Mouse (Mus musculus): ENCODE measurements at regions not wholly inside any gene's neighbourhood (a gene's known extent, or its start where the extent isn't known, plus 50 kb on each side); places are given as distances from the start of the nearest gene placed in this dataset.
A peak's percentile ranks its signal among the peaks of the same experiment; 100 is the strongest.

GRCm38 (mm10) chr16:77418486-77418885, 183.4 kb downstream of the Gm11146 start:
- no peaks in the 10 kb centered on the region for H3K9me3 ChIP-seq (replicated peaks)
- no peaks in the 10 kb centered on the region for H3K27me3 ChIP-seq
- no peaks in the 10 kb centered on the region for H3K4me1 ChIP-seq (replicated peaks)
- H3K9ac ChIP-seq, result no peak overlapping the region
- DNase-seq (no peak), ATAC-seq (ENCODE audit: low read depth) (no peak)
- H3K4me3 ChIP-seq (replicated peaks), result no peak overlapping the region
- no peak overlapping the region for H3K4me2 ChIP-seq
- no peak overlapping the region for H3K27ac ChIP-seq
- no peaks in the 10 kb centered on the region for H3K36me3 ChIP-seq
- WGBS (ENCODE audit: insufficient replicate concordance), result 42% methylated on average over 1 of the region's 1 CpGs

DNA sequence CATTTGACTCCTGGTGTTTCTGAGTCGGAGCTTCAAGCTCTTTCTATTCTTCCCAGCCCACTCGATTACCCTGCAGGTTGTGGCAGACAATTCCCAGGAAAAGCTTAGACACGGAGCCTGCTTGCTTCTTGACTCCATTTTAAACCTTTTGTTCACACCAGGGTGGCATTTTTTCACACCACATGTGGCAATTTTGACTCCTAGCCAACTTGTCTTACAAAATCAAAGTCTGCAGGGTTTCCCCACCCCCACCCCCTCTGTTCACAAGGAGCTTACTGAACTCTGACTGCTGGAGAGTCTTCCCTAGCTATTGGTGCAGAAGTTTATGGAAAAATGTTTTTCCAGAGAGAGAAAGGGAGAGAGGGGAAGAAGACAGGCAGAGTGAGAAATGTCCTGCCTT, 184.1 kb downstream of the Gm11146 start:
- ATAC-seq (ENCODE audit: low read depth) (no peak), DNase-seq (no peak)
- Histone ChIP-seq H3K9me3 (replicated peaks) (no peaks in the 10 kb centered on the region), H3K27ac (no peak overlapping the region), H3K36me3 (no peaks in the 10 kb centered on the region), H3K4me1 (replicated peaks) (no peaks in the 10 kb centered on the region), H3K9ac (no peak overlapping the region), H3K4me2 (no peak overlapping the region), H3K27me3 (no peaks in the 10 kb centered on the region), H3K4me3 (replicated peaks) (no peak overlapping the region)
- WGBS (ENCODE audit: insufficient replicate concordance), result 23% methylated on average over 3 of the region's 3 CpGs

GRCm38 (mm10) chr16:77414562-77414961, 187.3 kb downstream of the Gm11146 start:
- H3K27me3 ChIP-seq, result no peaks in the 10 kb centered on the region
- H3K4me2 ChIP-seq, result no peak overlapping the region
- ATAC-seq (ENCODE audit: low read depth) (no peak), DNase-seq (no peak)
- no peak overlapping the region for H3K4me3 ChIP-seq (replicated peaks)
- no peak overlapping the region for H3K9ac ChIP-seq
- H3K27ac ChIP-seq, result no peak overlapping the region
- no peaks in the 10 kb centered on the region for H3K9me3 ChIP-seq (replicated peaks)
- no peaks in the 10 kb centered on the region for H3K36me3 ChIP-seq
- 61% methylated on average over 1 of the region's 1 CpGs for WGBS (ENCODE audit: insufficient replicate concordance)
- H3K4me1 ChIP-seq (replicated peaks), result no peaks in the 10 kb centered on the region

- Histone ChIP-seq H3K36me3 (no peaks in the 10 kb centered on the region), H3K9me3 (replicated peaks) (no peaks in the 10 kb centered on the region), H3K27ac (no peak overlapping the region), H3K9ac (no peak overlapping the region), H3K4me2 (no peak overlapping the region), H3K4me3 (replicated peaks) (no peak overlapping the region), H3K4me1 (replicated peaks) (no peaks in the 10 kb centered on the region), H3K27me3 (no peaks in the 10 kb centered on the region)
- DNase-seq (no peak), ATAC-seq (ENCODE audit: low read depth) (no peak)
- 68% methylated on average over 7 of the region's 7 CpGs for WGBS (ENCODE audit: insufficient replicate concordance)
Measured at GRCm38 (mm10) chr16:77409168-77409567, 192.7 kb downstream of the Gm11146 start.

- no peak overlapping the region for H3K4me2 ChIP-seq
- H3K9me3 ChIP-seq (replicated peaks), result no peaks in the 10 kb centered on the region
- no peaks in the 10 kb centered on the region for H3K27me3 ChIP-seq
- ATAC-seq (ENCODE audit: low read depth) (no peak), DNase-seq (no peak)
- no peaks in the 10 kb centered on the region for H3K36me3 ChIP-seq
- H3K4me3 ChIP-seq (replicated peaks), result no peak overlapping the region
- 66% methylated on average over 5 of the region's 5 CpGs for WGBS (ENCODE audit: insufficient replicate concordance)
- no peak overlapping the region for H3K9ac ChIP-seq
- no peaks in the 10 kb centered on the region for H3K4me1 ChIP-seq (replicated peaks)
- H3K27ac ChIP-seq, result no peak overlapping the region
Measured at GRCm38 (mm10) chr16:77406999-77407398, 194.9 kb downstream of the Gm11146 start.

- H3K4me1 ChIP-seq (replicated peaks), result peaks cover 2% of the 10 kb centered on the region; the same call in 1 of the 2 replicates
- no peaks in the 10 kb centered on the region for H3K36me3 ChIP-seq
- no peak overlapping the region for H3K4me3 ChIP-seq (replicated peaks)
- no peaks in the 10 kb centered on the region for H3K9me3 ChIP-seq (replicated peaks)
- no peak for DNase-seq
- no peak overlapping the region for H3K9ac ChIP-seq
- H3K27ac ChIP-seq, result no peak overlapping the region
- ATAC-seq (ENCODE audit: low read depth), result no peak
- no peaks in the 10 kb centered on the region for H3K27me3 ChIP-seq
- H3K4me2 ChIP-seq, result no peak overlapping the region
- 60% methylated on average over 6 of the region's 6 CpGs for WGBS (ENCODE audit: insufficient replicate concordance)
Measured at GRCm38 (mm10) chr16:77405859-77406258, 196.0 kb downstream of the Gm11146 start.

GRCm38 (mm10) chr16:77405181-77405818, 196.6 kb downstream of the Gm11146 start:
- no peak overlapping the region for H3K4me2 ChIP-seq
- H3K9me3 ChIP-seq (replicated peaks), result no peaks in the 10 kb centered on the region
- peaks cover 7% of the 10 kb centered on the region; the same call in 1 of the 2 replicates for H3K4me1 ChIP-seq (replicated peaks)
- no peak overlapping the region for H3K27ac ChIP-seq
- no peak for DNase-seq
- H3K4me3 ChIP-seq (replicated peaks), result no peak overlapping the region
- H3K9ac ChIP-seq, result no peak overlapping the region
- H3K36me3 ChIP-seq, result no peaks in the 10 kb centered on the region
- peak; percentile 76 for ATAC-seq (ENCODE audit: low read depth)
- WGBS (ENCODE audit: insufficient replicate concordance), result 62% methylated on average over 8 of the region's 8 CpGs
- no peaks in the 10 kb centered on the region for H3K27me3 ChIP-seq

- ATAC-seq (ENCODE audit: low read depth) (no peak), DNase-seq (no peak)
- Histone ChIP-seq H3K9ac (no peak overlapping the region), H3K4me2 (no peak overlapping the region), H3K36me3 (no peaks in the 10 kb centered on the region), H3K9me3 (replicated peaks) (no peaks in the 10 kb centered on the region), H3K4me1 (replicated peaks) (peaks cover 7% of the 10 kb centered on the region; the same call in 1 of the 2 replicates), H3K27me3 (no peaks in the 10 kb centered on the region), H3K4me3 (replicated peaks) (no peak overlapping the region), H3K27ac (no peak overlapping the region)
- WGBS (ENCODE audit: insufficient replicate concordance), result 64% methylated on average over 7 of the region's 7 CpGs
Measured at GRCm38 (mm10) chr16:77402711-77403280, 199.1 kb downstream of the Gm11146 start.

- H3K27ac ChIP-seq, result no peak overlapping the region
- DNase-seq (no peak), ATAC-seq (ENCODE audit: low read depth) (no peak)
- 51% methylated on average over 4 of the region's 4 CpGs for WGBS (ENCODE audit: insufficient replicate concordance)
- no peaks in the 10 kb centered on the region for H3K36me3 ChIP-seq
- H3K4me2 ChIP-seq, result no peak overlapping the region
- H3K4me3 ChIP-seq (replicated peaks), result no peak overlapping the region
- peaks cover 7% of the 10 kb centered on the region; the same call in 1 of the 2 replicates for H3K4me1 ChIP-seq (replicated peaks)
- no peaks in the 10 kb centered on the region for H3K9me3 ChIP-seq (replicated peaks)
- H3K9ac ChIP-seq, result no peak overlapping the region
- no peaks in the 10 kb centered on the region for H3K27me3 ChIP-seq
Measured at GRCm38 (mm10) chr16:77401185-77401943, 200.5 kb downstream of the Gm11146 start.

GRCm38 (mm10) chr16:77400276-77400891, 201.5 kb downstream of the Gm11146 start:
- 8% methylated on average over 13 of the region's 13 CpGs for WGBS (ENCODE audit: insufficient replicate concordance)
- Histone ChIP-seq H3K27me3 (no peaks in the 10 kb centered on the region), H3K9ac (no peak overlapping the region), H3K36me3 (no peaks in the 10 kb centered on the region), H3K4me3 (replicated peaks) (no peak overlapping the region; the same call in 1 of the 2 replicates), H3K4me1 (replicated peaks) (peaks cover 7% of the 10 kb centered on the region; the same call in 1 of the 2 replicates), H3K9me3 (replicated peaks) (no peaks in the 10 kb centered on the region), H3K4me2 (peak overlapping the region; percentile 34), H3K27ac (no peak overlapping the region)
- no peak for ATAC-seq (ENCODE audit: low read depth)
- no peak for DNase-seq

DNA sequence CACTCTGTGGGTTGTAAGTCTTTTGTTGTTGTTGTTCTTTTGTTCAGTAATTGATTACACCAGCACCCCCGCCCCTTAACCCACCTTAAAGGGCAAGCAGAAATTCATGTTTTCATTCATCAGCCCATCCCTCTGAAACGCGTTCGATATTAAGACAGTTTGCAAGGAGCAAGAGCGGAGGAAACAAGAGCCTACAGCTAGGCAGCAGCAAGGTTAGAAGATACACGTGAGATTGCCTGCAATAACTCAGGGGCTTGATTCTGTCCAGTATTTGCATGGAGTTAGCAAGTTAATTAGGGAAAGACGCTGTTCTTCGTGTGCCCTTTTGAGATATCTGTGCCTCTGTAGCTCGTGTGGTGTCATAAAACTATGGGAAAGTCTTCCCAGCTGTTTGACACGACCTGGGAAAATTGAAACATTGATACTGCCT, 202.0 kb downstream of the Gm11146 start:
- no peaks in the 10 kb centered on the region for H3K27me3 ChIP-seq
- H3K27ac ChIP-seq, result no peak overlapping the region
- no peak overlapping the region for H3K9ac ChIP-seq
- WGBS (ENCODE audit: insufficient replicate concordance), result 24% methylated on average over 10 of the region's 10 CpGs
- H3K4me2 ChIP-seq, result peak overlapping the region; percentile 34
- no peaks in the 10 kb centered on the region for H3K9me3 ChIP-seq (replicated peaks)
- no peak for ATAC-seq (ENCODE audit: low read depth)
- H3K36me3 ChIP-seq, result no peaks in the 10 kb centered on the region
- H3K4me3 ChIP-seq (replicated peaks), result no peak overlapping the region
- H3K4me1 ChIP-seq (replicated peaks), result peaks cover 7% of the 10 kb centered on the region; the same call in 1 of the 2 replicates
- no peak for DNase-seq

All from liver, embryonic 13.5 days (tissue).